Mouse (Mus musculus) frontal cortex, postnatal 10 days (tissue): ENCODE results near the gene Hist1h2bj.
A peak's percentile ranks its signal among the peaks of the same experiment; 100 is the strongest.

ENCODE experiments used
- DNase-seq, 2 experiments: peaks; one replicate each; pipeline ENCODE4 v3.0.0; 2022; ENCODE audit warnings: low spot score in 2 of 2, mixed read lengths in 1 of 2

The Hist1h2bj gene

GRCm38 (mm10) chr13:22014411-22014845 lies 28.6 kb upstream of the Hist1h2bj start:
- no peak for DNase-seq

GRCm38 (mm10) chr13:22015479-22016450 lies 27.2 kb upstream of the Hist1h2bj start:
- DNase-seq, result peak in 1 of 2 experiments; percentile 48

GRCm38 (mm10) chr13:22019934-22020835 lies 22.8 kb upstream of the Hist1h2bj start:
- DNase-seq, result no peak

- peak in 1 of 2 experiments; percentile 28 for DNase-seq
Observed at GRCm38 (mm10) chr13:22020901-22021339, 22.1 kb upstream of the Hist1h2bj start.

- no peak for DNase-seq
Observed at GRCm38 (mm10) chr13:22021581-22021980, 21.4 kb upstream of the Hist1h2bj start.

- DNase-seq, result peak in 1 of 2 experiments; percentile 66
Observed at GRCm38 (mm10) chr13:22022241-22022640, 20.8 kb upstream of the Hist1h2bj start.

- DNase-seq, result peak in 1 of 2 experiments; percentile 82
Observed at GRCm38 (mm10) chr13:22026058-22027031, 16.7 kb upstream of the Hist1h2bj start.

- DNase-seq, result peak; percentile 79 to 89
Observed at GRCm38 (mm10) chr13:22028673-22029460, 14.1 kb upstream of the Hist1h2bj start.

GRCm38 (mm10) chr13:22029928-22030327 lies 13.1 kb upstream of the Hist1h2bj start:
- no peak for DNase-seq

- no peak for DNase-seq
Observed at GRCm38 (mm10) chr13:22030493-22030892, 12.5 kb upstream of the Hist1h2bj start.

GRCm38 (mm10) chr13:22033741-22034442 lies 9.1 kb upstream of the Hist1h2bj start:
- no peak for DNase-seq

- no peak for DNase-seq
Observed at GRCm38 (mm10) chr13:22034443-22035266, 8.4 kb upstream of the Hist1h2bj start.

- peak; percentile 80 to 81 for DNase-seq
Observed at GRCm38 (mm10) chr13:22035267-22036148, 7.5 kb upstream of the Hist1h2bj start, which contains the start of the genes Hist1h2ah and Hist1h2bk. Hist1h2ah (minus strand) TSS chr13:22035568. Hist1h2bk (plus strand) TSS chr13:22035870.

- DNase-seq, result no peak
Observed at GRCm38 (mm10) chr13:22036149-22036956, 6.7 kb upstream of the Hist1h2bj start.

- no peak for DNase-seq
Observed at GRCm38 (mm10) chr13:22036986-22037385, 6.0 kb upstream of the Hist1h2bj start.

- no peak for DNase-seq
Observed at GRCm38 (mm10) chr13:22037415-22037814, 5.6 kb upstream of the Hist1h2bj start.
